Mouse (Mus musculus): ENCODE data around the gene Sh3gl1.
A peak's percentile ranks its signal among the peaks of the same experiment; 100 is the strongest.

Sh3gl1 gene

DNA sequence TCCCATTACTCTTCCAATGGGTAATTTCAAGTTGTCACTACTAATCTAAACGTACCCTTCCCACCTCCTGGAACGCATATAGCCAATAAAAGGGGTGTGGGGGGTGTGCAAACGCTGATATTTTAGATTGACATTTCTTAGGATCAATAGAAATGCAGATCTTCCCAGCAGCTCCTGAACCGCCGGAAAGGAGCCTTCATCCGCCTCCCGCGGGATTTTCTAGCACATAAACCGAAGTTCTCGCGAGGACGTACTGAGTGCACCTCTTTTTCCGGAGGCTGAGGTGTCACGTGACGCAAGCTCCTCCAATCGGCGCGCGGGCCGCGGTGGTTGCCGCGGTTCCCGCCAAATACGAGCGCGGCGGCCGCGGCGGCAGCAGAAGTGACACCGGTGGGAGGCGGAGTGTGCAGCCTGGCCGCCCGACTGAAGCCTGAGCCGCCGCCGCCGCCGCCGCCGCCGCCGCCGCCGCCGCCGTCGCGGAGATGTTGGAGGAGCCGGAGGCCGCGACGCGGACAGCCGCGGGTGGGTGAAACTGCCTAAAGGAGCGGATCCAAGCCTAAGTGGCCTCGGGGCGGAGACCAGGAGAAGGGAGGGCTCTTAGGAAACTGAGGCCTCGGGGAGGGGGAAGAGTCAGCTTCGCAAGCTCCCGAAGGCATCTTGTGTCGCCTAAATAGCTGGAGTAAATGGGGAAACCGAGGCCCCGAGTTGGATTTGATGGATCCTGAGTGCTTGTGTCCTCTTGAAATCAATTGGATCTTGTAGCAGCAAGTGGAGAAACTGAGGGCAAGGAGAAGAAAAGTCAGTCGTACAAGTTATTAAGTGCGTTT, 3.8 kb upstream of the Sh3gl1 start, which contains the start of gene Chaf1a:
Gene Chaf1a (plus strand): TSS at position 410 of the 827 bp plus-strand sequence.
- DNase-seq (ENCODE audit: low read depth) = peak; percentile 98

GRCm38 (mm10) chr17:56039345-56039744, 2.9 kb upstream of the Sh3gl1 start:
- DNase-seq (ENCODE audit: low read depth) = no peak

- DNase-seq (ENCODE audit: low read depth) = no peak
These were observed 2.3 kb upstream of the Sh3gl1 start for GRCm38 (mm10) chr17:56038583-56039261.

DNA sequence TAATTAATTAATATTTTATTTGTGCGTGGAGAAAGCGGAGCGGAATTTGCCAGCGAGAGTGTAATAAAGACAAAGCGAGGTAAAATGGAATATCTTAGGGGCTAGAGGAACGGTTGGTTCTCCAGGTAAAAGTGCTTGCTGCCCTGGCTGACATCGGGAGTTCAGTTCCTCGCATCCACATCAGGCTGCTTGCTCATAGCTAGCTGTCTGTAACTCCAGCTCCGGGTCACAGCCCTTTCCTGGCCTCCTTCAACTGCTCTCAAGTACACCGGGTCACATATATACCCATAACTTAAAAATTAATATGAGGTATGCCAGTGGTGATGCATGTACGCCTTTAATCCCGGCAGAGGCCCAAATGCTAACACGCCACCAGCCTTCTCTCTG, 459 bp upstream of the Sh3gl1 start:
- no peak for DNase-seq (ENCODE audit: low read depth)

GRCm38 (mm10) chr17:56035216-56035615, 1.2 kb downstream of the Sh3gl1 start:
- no peak for DNase-seq (ENCODE audit: low read depth)

DNA sequence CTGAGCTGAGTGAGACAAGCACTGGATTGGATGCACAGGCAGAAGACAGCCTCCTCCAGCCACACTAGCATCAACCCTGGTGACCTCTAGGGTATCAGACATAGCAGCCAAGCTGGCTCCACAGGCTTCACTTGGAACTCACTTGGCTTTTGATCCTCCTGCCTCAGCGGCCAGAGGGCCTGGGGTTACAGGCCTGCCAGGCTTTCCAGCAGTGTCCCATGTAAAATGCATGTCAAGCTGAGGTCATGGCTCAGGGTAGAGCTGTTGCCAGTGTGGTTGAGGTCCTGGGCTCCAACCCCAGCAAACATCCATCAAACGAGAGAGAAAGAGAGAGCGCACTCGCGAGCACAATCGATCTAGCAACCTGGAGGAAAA, 1.7 kb downstream of the Sh3gl1 start:
- DNase-seq (ENCODE audit: low read depth) = no peak

GRCm38 (mm10) chr17:56034040-56034725, 2.3 kb downstream of the Sh3gl1 start:
- no peak for DNase-seq (ENCODE audit: low read depth)

DNA sequence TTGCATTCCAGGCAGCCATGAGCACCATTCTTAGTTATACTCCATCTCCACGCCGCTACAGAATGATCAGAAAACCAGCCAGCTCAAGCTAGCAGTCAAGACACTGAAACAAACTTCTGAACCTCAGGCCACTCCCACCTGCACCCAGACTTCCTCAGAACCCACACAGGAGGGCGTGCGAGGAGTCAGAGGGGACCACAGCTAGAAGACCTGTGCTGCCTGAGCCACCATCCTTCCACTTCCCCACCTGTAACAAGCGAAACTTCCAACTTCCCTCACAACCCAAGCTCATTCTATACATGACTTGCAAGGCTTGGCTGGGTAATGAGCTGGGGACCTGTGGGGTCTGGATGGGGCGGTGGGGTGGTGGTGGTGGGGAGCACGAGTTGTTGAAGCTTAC, 3.6 kb downstream of the Sh3gl1 start:
- DNase-seq (ENCODE audit: low read depth) = no peak

GRCm38 (mm10) chr17:56032127-56032733, 4.2 kb downstream of the Sh3gl1 start:
- DNase-seq (ENCODE audit: low read depth) = no peak

- no peak for DNase-seq (ENCODE audit: low read depth)
These were observed 5.0 kb downstream of the Sh3gl1 start for GRCm38 (mm10) chr17:56031431-56031830.

- DNase-seq (ENCODE audit: low read depth) = no peak
These were observed 5.5 kb downstream of the Sh3gl1 start for GRCm38 (mm10) chr17:56030919-56031318.

DNA sequence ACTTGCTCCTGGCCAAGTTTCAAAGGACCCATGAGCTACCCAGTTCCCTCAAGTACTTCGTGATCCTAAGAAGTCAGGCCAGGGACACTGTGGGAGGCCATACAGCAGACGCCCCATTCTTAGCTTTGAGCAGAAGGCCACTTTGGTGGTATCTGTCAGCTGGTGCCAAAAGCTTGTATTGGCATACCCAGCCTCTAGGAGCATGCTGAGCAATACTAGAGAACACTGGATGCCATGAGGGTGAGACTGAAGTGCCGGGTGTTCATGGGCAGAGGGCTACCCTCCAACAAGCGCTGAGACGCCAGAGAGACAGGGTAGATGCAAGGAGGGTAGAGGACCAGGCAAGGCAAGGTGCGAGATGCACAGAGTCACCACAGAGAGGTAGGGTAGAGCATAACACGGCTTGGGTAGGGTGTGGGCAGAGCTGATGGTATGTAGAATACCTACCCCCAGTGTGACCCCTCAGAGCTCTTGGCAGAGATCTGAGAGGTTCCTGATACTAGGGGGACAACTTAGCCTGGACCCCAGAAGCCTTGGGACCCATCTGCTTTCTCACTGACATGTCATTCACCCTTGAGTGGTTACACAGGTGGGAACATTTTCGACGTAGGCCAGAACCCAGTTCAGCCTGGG, 6.1 kb downstream of the Sh3gl1 start:
- DNase-seq (ENCODE audit: low read depth) = no peak

- no peak for DNase-seq (ENCODE audit: low read depth)
These were observed 8.5 kb downstream of the Sh3gl1 start for GRCm38 (mm10) chr17:56027801-56028441.

GRCm38 (mm10) chr17:56026881-56027280, 9.6 kb downstream of the Sh3gl1 start:
- no peak for DNase-seq (ENCODE audit: low read depth)

- no peak for DNase-seq (ENCODE audit: low read depth)
These were observed 10.1 kb downstream of the Sh3gl1 start for GRCm38 (mm10) chr17:56026303-56026702.

GRCm38 (mm10) chr17:56024931-56025330, 11.5 kb downstream of the Sh3gl1 start:
- no peak for DNase-seq (ENCODE audit: low read depth)

DNA sequence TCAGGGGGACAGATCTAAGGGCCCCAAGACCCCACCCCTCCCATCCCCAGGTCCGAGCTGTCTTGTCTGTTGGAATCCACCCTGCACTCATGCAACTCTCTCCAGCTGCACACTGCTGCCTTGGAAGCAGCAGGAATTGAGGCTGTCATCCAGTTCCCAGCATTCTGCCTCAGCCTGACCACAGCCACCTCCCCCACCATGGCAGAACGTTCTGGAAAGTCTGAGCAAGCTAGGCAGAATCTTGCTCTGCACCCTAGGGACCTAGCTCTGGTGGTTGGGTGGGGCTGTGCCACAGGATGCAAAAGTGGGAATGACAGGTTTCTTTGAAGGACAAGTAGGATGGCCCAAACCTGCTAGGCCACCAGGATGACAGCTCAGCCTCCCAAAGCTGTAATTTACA, 12.0 kb downstream of the Sh3gl1 start:
- DNase-seq (ENCODE audit: low read depth) = no peak

GRCm38 (mm10) chr17:56023386-56023785, 13.0 kb downstream of the Sh3gl1 start:
- DNase-seq (ENCODE audit: low read depth) = no peak

- DNase-seq (ENCODE audit: low read depth) = no peak
These were observed 13.5 kb downstream of the Sh3gl1 start for GRCm38 (mm10) chr17:56022989-56023290.

GRCm38 (mm10) chr17:56022131-56022988, 14.1 kb downstream of the Sh3gl1 start:
- no peak for DNase-seq (ENCODE audit: low read depth)
